Mouse (Mus musculus): Measurements from ENCODE around the gene Sdk2. TPM values are rescaled to one million over a fixed set of nuclear protein-coding genes. Genes with fewer than 3 reads are reported as not detected.
A peak's percentile ranks its signal among the peaks of the same experiment; 100 is the strongest.

Sdk2 gene
- total and polyA plus RNA-seq, 3 experiments = 0.13 TPM; not detected in 2

DNA sequence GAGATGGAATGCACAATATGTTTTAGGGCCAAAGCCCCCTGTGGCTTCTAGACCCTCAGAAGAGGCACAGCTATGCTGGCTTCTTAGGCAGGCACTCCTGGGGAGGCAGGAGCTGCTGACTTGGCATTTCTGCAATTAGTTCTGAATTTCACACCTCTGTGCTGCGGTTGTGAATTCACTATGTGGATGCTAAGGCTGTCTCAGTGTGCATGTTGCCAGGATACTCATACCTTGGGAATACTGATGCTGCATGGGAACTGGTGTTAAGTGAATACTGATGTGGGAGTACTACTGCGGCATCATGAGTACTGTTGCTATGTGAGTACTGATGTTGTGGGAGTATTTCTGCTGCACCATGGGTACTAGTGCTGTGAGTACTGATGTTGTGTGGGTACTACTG is 284.4 kb downstream of the Sdk2 start:
- H3K27ac ChIP-seq (ENCODE audit: control insufficient read depth, low read depth, low read length) = no peak overlapping the region
- DNase-seq (ENCODE audit: low read depth, low spot score) = no peak
- TF ChIP-seq ZC3H11A (IDR thresholded peaks at IDR 0.05; ENCODE audit: low read depth, low read length) (no peak), MXI1 (IDR thresholded peaks at IDR 0.05; ENCODE audit: low read depth, low read length) (no peak), POLR2AphosphoS2 (IDR thresholded peaks at IDR 0.05; ENCODE audit: low read length) (no peak), NRF1 (IDR thresholded peaks at IDR 0.05; ENCODE audit: insufficient read depth, low read depth, low read length, poor library complexity, severe bottlenecking) (no peak), SIN3A (IDR thresholded peaks at IDR 0.05; ENCODE audit: low read length) (no peak), ETS1 (IDR thresholded peaks at IDR 0.05; ENCODE audit: low read depth, low read length) (no peak), RCOR1 (IDR thresholded peaks at IDR 0.05; ENCODE audit: low read depth, low read length) (no peak), MYC (IDR thresholded peaks at IDR 0.05; ENCODE audit: low read depth, low read length) (no peak), ZKSCAN1 (IDR thresholded peaks at IDR 0.05; ENCODE audit: low read depth, low read length) (no peak), ZNF384 (IDR thresholded peaks at IDR 0.05; ENCODE audit: low read depth, low read length) (no peak)
- H3K36me3 ChIP-seq (ENCODE audit: control insufficient read depth in 1 of 2, insufficient read depth in 2 of 2, low read length in 2 of 2) = peaks cover 0 to 31% of the 10 kb centered on the region in 2 experiments; a peak in 2 of 4 replicates
- no peak overlapping the region for H3K9ac ChIP-seq (ENCODE audit: control insufficient read depth, low read depth, low read length, poor library complexity, severe bottlenecking)
- H3K4me1 ChIP-seq (ENCODE audit: control insufficient read depth in 1 of 2, insufficient read depth in 2 of 2, low read length in 2 of 2) = peaks cover 19 to 47% of the 10 kb centered on the region in 2 experiments
- H3K4me3 ChIP-seq (ENCODE audit: control insufficient read depth in 1 of 2, insufficient read depth in 1 of 2, low read depth in 2 of 2, low read length in 2 of 2) = no peak overlapping the region
- H3K79me2 ChIP-seq (ENCODE audit: control insufficient read depth, insufficient read depth, low read length, poor library complexity) = no peaks in the 10 kb centered on the region; the same call in 1 of the 2 replicates
- no peaks in the 10 kb centered on the region for H3K9me3 ChIP-seq (replicated peaks; ENCODE audit: insufficient read depth, low read length)
- no peaks in the 10 kb centered on the region for H3K27me3 ChIP-seq (ENCODE audit: control insufficient read depth in 1 of 2, insufficient read depth in 2 of 2, low read length in 2 of 2)

DNA sequence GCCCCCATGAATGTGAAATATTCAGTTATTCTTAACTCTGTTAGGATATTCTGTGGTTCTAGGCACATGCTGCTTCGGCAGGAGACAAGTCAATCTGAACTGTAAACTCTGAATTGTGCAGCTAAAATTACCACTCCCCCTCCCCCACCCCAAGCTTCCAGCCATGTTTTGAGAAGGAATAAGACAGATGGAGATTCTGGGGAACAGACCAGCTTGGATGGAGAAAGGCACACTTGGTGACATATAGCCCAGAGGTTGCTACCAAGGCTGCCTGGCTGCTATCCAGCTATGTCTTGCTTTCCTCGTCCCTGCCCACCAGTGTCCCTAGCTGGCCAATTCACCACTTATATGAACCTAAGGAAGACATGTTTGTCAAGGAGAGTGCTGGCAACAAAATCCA is 284.8 kb downstream of the Sdk2 start:
- Histone ChIP-seq H3K9me3 (replicated peaks; ENCODE audit: insufficient read depth, low read length) (no peaks in the 10 kb centered on the region), H3K4me1 (ENCODE audit: control insufficient read depth in 1 of 2, insufficient read depth in 2 of 2, low read length in 2 of 2) (peaks cover 23 to 49% of the 10 kb centered on the region in 2 experiments)
- no peak for DNase-seq (ENCODE audit: low read depth, low spot score)

DNA sequence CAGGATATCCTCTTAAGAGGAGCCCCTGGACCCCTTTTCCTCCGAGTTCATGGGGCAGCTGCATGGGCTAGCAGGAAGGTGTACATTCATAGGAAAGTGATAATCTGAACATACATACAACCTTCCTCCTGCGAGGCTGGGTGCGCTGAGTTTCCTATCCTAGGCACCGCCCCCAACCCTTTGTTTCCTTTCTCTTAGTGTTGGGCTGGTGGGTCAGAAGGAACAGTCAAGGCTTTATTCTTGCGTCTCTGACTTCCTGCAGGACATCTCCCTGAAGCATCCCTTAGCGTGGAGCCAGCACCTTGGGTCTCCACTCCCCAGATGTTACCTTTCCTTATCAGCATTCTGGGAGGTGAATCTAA is 287.2 kb downstream of the Sdk2 start:
- peaks cover 15 to 37% of the 10 kb centered on the region in 2 experiments for H3K4me1 ChIP-seq (ENCODE audit: control insufficient read depth in 1 of 2, insufficient read depth in 2 of 2, low read length in 2 of 2)
- no peak for TF ChIP-seq ZC3H11A (IDR thresholded peaks at IDR 0.05; ENCODE audit: low read depth, low read length)
- 0 out of 2 replicates have a peak, but pooled peaks have one; percentile 28 for TF ChIP-seq TBP (IDR thresholded peaks at IDR 0.05; ENCODE audit: low read depth, low read length)
- peak; percentile 39 for DNase-seq (ENCODE audit: low read depth, low spot score)

More for the DNA sequence above, 284.8 kb downstream of the Sdk2 start:
- no peaks in the 10 kb centered on the region for H3K79me2 ChIP-seq (ENCODE audit: control insufficient read depth, insufficient read depth, low read length, poor library complexity)
- peaks cover 0 to 36% of the 10 kb centered on the region in 2 experiments; a peak in 2 of 4 replicates for H3K36me3 ChIP-seq (ENCODE audit: control insufficient read depth in 1 of 2, insufficient read depth in 2 of 2, low read length in 2 of 2)
- no peak overlapping the region for H3K27ac ChIP-seq (ENCODE audit: control insufficient read depth, low read depth, low read length)
- TF ChIP-seq MAX (IDR thresholded peaks at IDR 0.05; ENCODE audit: low read length) (no peak), POLR2AphosphoS5 (IDR thresholded peaks at IDR 0.05; ENCODE audit: borderline replicate concordance, low read depth, low read length) (no peak), EP300 (IDR thresholded peaks at IDR 0.05; ENCODE audit: low read depth in 1 of 2, low read length in 2 of 2) (no peak), GABPA (IDR thresholded peaks at IDR 0.05; ENCODE audit: low read depth, low read length) (no peak), RCOR1 (IDR thresholded peaks at IDR 0.05; ENCODE audit: low read depth, low read length) (no peak), CTCF (IDR thresholded peaks at IDR 0.05 in 2 of 3, conservative IDR thresholded peaks at IDR 0.05 in 1 of 3; ENCODE audit: control insufficient read depth in 1 of 3, insufficient read depth in 1 of 3, low read depth in 2 of 3, low read length in 3 of 3, poor library complexity in 1 of 3, severe bottlenecking in 1 of 3) (no peak)
- H3K27me3 ChIP-seq (ENCODE audit: control insufficient read depth in 1 of 2, insufficient read depth in 2 of 2, low read length in 2 of 2) = no peaks in the 10 kb centered on the region
- H3K9ac ChIP-seq (ENCODE audit: control insufficient read depth, low read depth, low read length, poor library complexity, severe bottlenecking) = no peak overlapping the region
- no peak overlapping the region for H3K4me3 ChIP-seq (ENCODE audit: control insufficient read depth in 1 of 2, insufficient read depth in 1 of 2, low read depth in 2 of 2, low read length in 2 of 2)

More for the DNA sequence above, 287.2 kb downstream of the Sdk2 start:
- no peaks in the 10 kb centered on the region for H3K79me2 ChIP-seq (ENCODE audit: control insufficient read depth, insufficient read depth, low read length, poor library complexity)
- H3K9ac ChIP-seq (ENCODE audit: control insufficient read depth, low read depth, low read length, poor library complexity, severe bottlenecking) = peak overlapping the region; percentile 32; the same call in 1 of the 2 replicates
- peak overlapping the region; percentile 17; the same call in 1 of the 2 replicates for H3K27ac ChIP-seq (ENCODE audit: control insufficient read depth, low read depth, low read length)
- H3K36me3 ChIP-seq (ENCODE audit: control insufficient read depth in 1 of 2, insufficient read depth in 2 of 2, low read length in 2 of 2) = peaks cover 0 to 23% of the 10 kb centered on the region in 2 experiments; a peak in 2 of 4 replicates
- no peak overlapping the region for H3K4me3 ChIP-seq (ENCODE audit: control insufficient read depth in 1 of 2, insufficient read depth in 1 of 2, low read depth in 2 of 2, low read length in 2 of 2)
- H3K27me3 ChIP-seq (ENCODE audit: control insufficient read depth in 1 of 2, insufficient read depth in 2 of 2, low read length in 2 of 2) = no peaks in the 10 kb centered on the region
- H3K9me3 ChIP-seq (replicated peaks; ENCODE audit: insufficient read depth, low read length) = no peaks in the 10 kb centered on the region
